In genomic region chr2:76693765-76694164, GRCm38 (mm10) we compare ENCODE assay signal across 21 mouse cellular contexts. TPM values are rescaled to one million over a fixed set of nuclear protein-coding genes. Genes with fewer than 3 reads are reported as not detected.
DNase-seq lines count a peak whose midpoint lies in the region; TF ChIP-seq lines count a peak whose summit lies in the region.
"Had no signal": no experiment of that assay in that cellular context is flagged by ENCODE, and none has a peak within 500 bp of the region (broad histone marks: within the 10 kb centered on the region; RNA-seq: fewer than 3 reads in every experiment).

No protein-coding gene starts in this region.

- H3K27me3 ChIP-seq in heart, adult 2 months (ENCODE audit: control insufficient read depth, insufficient read depth, low read length): no peaks in the 10 kb centered on the region
- no peaks in the 10 kb centered on the region for H3K27me3 ChIP-seq in testis, adult 2 months (ENCODE audit: control insufficient read depth, insufficient read depth, low read length)
- H3K27me3 ChIP-seq: embryonic facial prominence, embryonic 12.5 days; forebrain, embryonic 13.5 days; forebrain, embryonic 15.5 days had no signal

- TF ChIP-seq POLR2A in heart, adult 2 months (IDR thresholded peaks at IDR 0.05; ENCODE audit: insufficient read depth, low read depth, low read length): no peak
- no peak for TF ChIP-seq POLR2A in testis, adult 2 months (IDR thresholded peaks at IDR 0.05; ENCODE audit: control insufficient read depth, low read depth, low read length)

- peaks cover 2% of the 10 kb centered on the region for H3K4me1 ChIP-seq in heart, adult 2 months (ENCODE audit: control insufficient read depth, insufficient read depth, low read length)
- no peaks in the 10 kb centered on the region for H3K4me1 ChIP-seq in testis, adult 2 months (ENCODE audit: control insufficient read depth, insufficient read depth, low read length)
- H3K4me1 ChIP-seq: embryonic facial prominence, embryonic 10.5 days; embryonic facial prominence, embryonic 12.5 days; forebrain, embryonic 13.5 days; forebrain, embryonic 15.5 days had no signal

- TF ChIP-seq EP300 in heart, adult 2 months (IDR thresholded peaks at IDR 0.05; ENCODE audit: insufficient read depth, low read depth, low read length): no peak

- peak; percentile 54 for DNase-seq in heart, adult 11 months
- DNase-seq in heart, adult 2 months: no peak
- DNase-seq in testis, postnatal 10 days (ENCODE audit: low spot score): no peak
- peak; percentile 52 for DNase-seq in testis, postnatal 14 days (ENCODE audit: low spot score)
- DNase-seq in retina, postnatal 1 day: no peak
- DNase-seq: adrenal gland, adult 2 months; adrenal gland, postnatal 10 days; adrenal gland, postnatal 25 days; cerebellum, adult 11-12 months; cerebellum, adult 2 months; cerebellum, adult 9-10 months; cerebellum, postnatal 10 days; cerebellum, postnatal 25 days had no signal

- TF ChIP-seq CTCF in heart, adult 2 months (IDR thresholded peaks at IDR 0.05): no peak
- no peak for TF ChIP-seq CTCF in testis, adult 2 months (IDR thresholded peaks at IDR 0.05; ENCODE audit: control insufficient read depth, insufficient read depth, insufficient replicate concordance, low read depth, low read length)

- no peaks in the 10 kb centered on the region for H3K79me2 ChIP-seq in heart, adult 2 months (replicated peaks; ENCODE audit: control insufficient read depth, insufficient read depth, low read length)

- no peak overlapping the region for H3K9ac ChIP-seq in heart, adult 2 months (ENCODE audit: low read depth, low read length)
- H3K9ac ChIP-seq: embryonic facial prominence, embryonic 12.5 days; forebrain, embryonic 13.5 days; forebrain, embryonic 15.5 days had no signal

- H3K36me3 ChIP-seq in heart, adult 2 months (ENCODE audit: control insufficient read depth, insufficient read depth, low read length): peaks cover 14% of the 10 kb centered on the region
- no peaks in the 10 kb centered on the region; the same call in 1 of the 2 replicates for H3K36me3 ChIP-seq in testis, adult 2 months (ENCODE audit: control insufficient read depth, insufficient read depth, low read length)

- intact Hi-C loops in heart, adult 2 months (cut with DNase I): no loop called here

- H3K27ac ChIP-seq in heart, adult 2 months: no peak overlapping the region
- peak overlapping the region; percentile 60; the same call in 1 of the 2 replicates for H3K27ac ChIP-seq in testis, adult 2 months (ENCODE audit: control insufficient read depth, insufficient read depth, low read depth, low read length)
- H3K27ac ChIP-seq: embryonic facial prominence, embryonic 10.5 days; embryonic facial prominence, embryonic 12.5 days; forebrain, embryonic 13.5 days; forebrain, embryonic 15.5 days had no signal

- no peak overlapping the region for H3K4me3 ChIP-seq in heart, adult 2 months
- H3K4me3 ChIP-seq in testis, adult 2 months (ENCODE audit: control insufficient read depth, low read depth, low read length): no peak overlapping the region
- H3K4me3 ChIP-seq: embryonic facial prominence, embryonic 10.5 days; embryonic facial prominence, embryonic 12.5 days; forebrain, embryonic 13.5 days; forebrain, embryonic 15.5 days had no signal

- 86% methylated on average over 5 of the region's 5 CpGs for WGBS in heart, adult 2 months

RNA-seq across cellular contexts. Expression of gene Plekha3, which starts 18.7 kb away (rescaled TPM):
- total RNA-seq in heart, adult 2 months (2021): 10 to 100 TPM; 19.4 to 21.3 TPM
- polyA plus RNA-seq in heart, adult 2 months (2012; rRNA removed): 12.8 and 19.2 TPM in 2 replicates
- 16.6 and 20.2 TPM in 2 replicates for polyA plus RNA-seq in testis, adult 2 months (2012; rRNA removed)

RNA-seq across cellular contexts. Expression of gene Fkbp7, which starts 20.8 kb away (rescaled TPM):
- total RNA-seq in heart, adult 2 months (2021): 10 to 100 TPM; 20.8 to 21.9 TPM
- polyA plus RNA-seq in heart, adult 2 months (2012; rRNA removed): 7.9 and 14.7 TPM in 2 replicates
- polyA plus RNA-seq in testis, adult 2 months (2012; rRNA removed): 16.3 and 19.2 TPM in 2 replicates

RNA-seq across cellular contexts. Expression of gene Pjvk, which starts 45.5 kb away (rescaled TPM):
- total RNA-seq in heart, adult 2 months (2021): not detected
- polyA plus RNA-seq in heart, adult 2 months (2012; rRNA removed): 0.08 TPM in 1 of 2 replicates, not detected in the other
- 0.17 and 0.52 TPM in 2 replicates for polyA plus RNA-seq in testis, adult 2 months (2012; rRNA removed)
- total RNA-seq: adrenal gland, postnatal 25 days; ES-E14; MEL had no signal
- polyA plus RNA-seq: adrenal gland, adult 2 months; embryonic facial prominence, embryonic 14.5 days had no signal

RNA-seq across cellular contexts. Expression of gene Prkra, which starts 46.0 kb away (rescaled TPM):
- total RNA-seq in heart, adult 2 months (2021): 10 to 100 TPM; 12.1 to 12.4 TPM
- 9.6 and 14.7 TPM in 2 replicates for polyA plus RNA-seq in heart, adult 2 months (2012; rRNA removed)
- 17.2 and 21.1 TPM in 2 replicates for polyA plus RNA-seq in testis, adult 2 months (2012; rRNA removed)

Comparison
In these comparisons a context has a peak if more than half of its experiments do, and no peak if none do; other contexts are left out.
1. DNase-seq: peak in heart, adult 11 months (single experiment) and testis, postnatal 14 days (single experiment); none in heart, adult 2 months (0 of 2), testis, postnatal 10 days (single experiment) and retina, postnatal 1 day (single experiment).